Mouse (Mus musculus) embryonic stem cell, embryonic (primary cell): ENCODE measurements around the gene Arhgef12.

Source experiments
- CTCF ChIA-PET, 4 experiments: fragments of 300-600 bp in 2 of 4; fragments of 350-600 bp in 2 of 4; sonication (Branson Sonifier 250); formaldehyde crosslinking; loops; one replicate each; lab custom pipeline; 2022; ENCODE audit warnings: inconsistent platforms in 2 of 4; lab: Charles Lee
- POLR2A ChIA-PET, 4 experiments: fragments of 300-600 bp in 2 of 4; fragments of 350-600 bp in 2 of 4; sonication (Branson Sonifier 250); formaldehyde crosslinking; loops; one replicate each; lab custom pipeline; 2022; ENCODE audit warnings: antibody characterized with exemption in 4 of 4, inconsistent platforms in 1 of 4; lab: Charles Lee

Gene Arhgef12

DNA sequence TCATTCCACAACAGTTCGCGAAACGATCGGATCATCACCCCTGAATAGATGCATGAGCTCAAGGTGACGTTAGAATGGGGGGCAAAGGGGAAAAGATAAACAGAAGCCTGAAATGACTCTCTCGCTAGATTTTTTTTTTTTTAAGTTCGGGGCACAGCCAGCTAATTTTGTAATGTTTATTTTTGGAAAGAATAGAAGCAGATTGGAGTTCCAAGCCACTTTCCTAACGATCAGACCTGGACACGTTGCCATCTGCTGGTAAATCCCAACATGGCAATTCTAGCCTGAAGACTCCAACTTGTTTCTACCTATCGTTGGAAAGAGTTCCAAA, at the start of gene Arhgef12:
TSS of gene Arhgef12 (minus strand) at position 53 of the 331 bp plus-strand sequence.
- ChIA-PET POLR2A (interaction anchor here in 3 of 4 experiments (0.6 to 3.1 kb wide), 17 partner anchors 9 to 157 kb away, joined by 3 to 28 read pairs (median 4); partner anchors contain the start of gene Tmem136 (in 3 of the 3)), CTCF (interaction anchor here (0.6 to 1.9 kb wide), 8 partner anchors 21 to 157 kb away, joined by 3 to 8 read pairs (median 4); partner anchors contain the start of gene Pou2f3 (in 1 of the 4))

DNA sequence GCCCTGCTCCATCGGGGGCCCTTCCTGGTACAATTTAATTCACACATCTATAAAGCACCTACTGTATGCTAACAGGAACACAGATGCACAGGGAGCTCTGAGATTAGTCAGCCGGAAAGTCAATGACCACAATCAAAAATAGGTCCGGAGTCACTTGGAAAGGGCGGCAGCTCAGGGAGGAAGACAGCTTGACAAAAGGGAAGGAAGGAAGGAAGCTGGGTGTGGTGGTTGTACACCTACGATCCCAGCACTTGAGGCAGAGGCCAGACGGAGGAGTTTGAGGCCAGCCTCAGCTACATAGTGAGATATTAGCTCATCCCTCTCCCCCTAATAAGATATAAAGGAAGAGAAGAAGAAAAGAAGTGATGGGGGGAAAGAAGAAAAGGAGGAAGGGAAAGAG, 48.9 kb upstream of the Arhgef12 start:
- ChIA-PET POLR2A (interaction anchor here (0.5 to 2.6 kb wide), 11 partner anchors 10 to 368 kb away, joined by 3 to 8 read pairs (median 4); partner anchors contain the start of gene Pou2f3 (in 2 of the 4)), CTCF (interaction anchor here in 3 of 4 experiments (0.6 to 1.3 kb wide), 5 partner anchors 13 to 55 kb away, joined by 3 to 5 read pairs (median 3); partner anchors contain the start of gene Pou2f3 (in 3 of the 3))

DNA sequence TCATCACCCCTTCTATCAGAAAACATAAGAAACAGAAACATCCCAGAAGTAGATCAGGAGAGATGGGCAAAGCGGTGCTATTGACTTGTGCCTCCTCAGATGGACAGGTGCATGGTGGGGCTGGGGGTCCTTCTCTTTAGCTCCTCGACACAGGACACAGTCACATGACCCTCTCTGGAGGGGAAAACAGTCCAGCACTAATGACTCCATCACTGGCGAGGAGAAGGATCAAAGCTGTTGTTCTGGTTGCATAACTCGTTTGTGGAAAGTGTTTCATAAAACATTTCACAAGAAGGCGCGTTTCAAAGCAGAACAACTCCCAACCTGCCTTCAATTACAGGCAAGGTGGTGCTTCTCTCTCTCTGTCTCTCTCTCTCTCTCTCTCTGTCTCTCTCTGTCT, 44.7 kb upstream of the Arhgef12 start:
- POLR2A ChIA-PET, result interaction anchor here in 3 of 4 experiments (0.5 to 1.1 kb wide), 5 partner anchors 21 to 911 kb away, joined by 3 to 5 read pairs (median 3); partner anchors contain the start of gene Pou2f3 (in 1 of the 3)
- CTCF ChIA-PET, result interaction anchor here in 3 of 4 experiments (1.0 to 2.4 kb wide), 4 partner anchors 10 to 59 kb away, joined by 3 to 9 read pairs (median 6); partner anchors contain the start of gene Pou2f3 (in 1 of the 3)

- POLR2A ChIA-PET, result interaction anchor here in 3 of 4 experiments (0.7 to 1.1 kb wide), 4 partner anchors 20 to 59 kb away, joined by 3 to 4 read pairs (median 3); partner anchors contain the start of gene Pou2f3 (in 2 of the 3)
- CTCF ChIA-PET, result interaction anchor here in 3 of 4 experiments (0.7 to 2.4 kb wide), 6 partner anchors 9 to 246 kb away, joined by 3 to 9 read pairs (median 4); partner anchors contain the start of gene Pou2f3 (in 1 of the 3)
Measured at GRCm38 (mm10) chr9:43150957-43151356, 43.9 kb upstream of the Arhgef12 start.

- ChIA-PET CTCF (interaction anchor here in 2 of 4 experiments (0.7 to 2.4 kb wide), 5 partner anchors 8 to 246 kb away, joined by 3 to 9 read pairs (median 6); partner anchors contain the start of gene Pou2f3 (in 1 of the 2)), POLR2A (interaction anchor here in 2 of 4 experiments (0.5 to 1.7 kb wide), 3 partner anchors 58 to 60 kb away, joined by 3 to 7 read pairs (median 4); partner anchors contain the start of gene Pou2f3 (in 2 of the 2))
Measured at GRCm38 (mm10) chr9:43150075-43150474, 43.0 kb upstream of the Arhgef12 start.

GRCm38 (mm10) chr9:43149498-43149897, 42.5 kb upstream of the Arhgef12 start:
- CTCF ChIA-PET, result interaction anchor here in 3 of 4 experiments (0.5 to 2.4 kb wide), 6 partner anchors 7 to 205 kb away, joined by 4 to 27 read pairs (median 6); partner anchors contain the start of genes Pou2f3 (in 2 of the 3) and Grik4 (in 1 of the 3)
- POLR2A ChIA-PET, result interaction anchor here in 2 of 4 experiments (0.5 to 1.7 kb wide), 2 partner anchors 59 to 61 kb away, joined by 4 to 7 read pairs; partner anchors contain the start of gene Pou2f3 (in 1 of the 2)

DNA sequence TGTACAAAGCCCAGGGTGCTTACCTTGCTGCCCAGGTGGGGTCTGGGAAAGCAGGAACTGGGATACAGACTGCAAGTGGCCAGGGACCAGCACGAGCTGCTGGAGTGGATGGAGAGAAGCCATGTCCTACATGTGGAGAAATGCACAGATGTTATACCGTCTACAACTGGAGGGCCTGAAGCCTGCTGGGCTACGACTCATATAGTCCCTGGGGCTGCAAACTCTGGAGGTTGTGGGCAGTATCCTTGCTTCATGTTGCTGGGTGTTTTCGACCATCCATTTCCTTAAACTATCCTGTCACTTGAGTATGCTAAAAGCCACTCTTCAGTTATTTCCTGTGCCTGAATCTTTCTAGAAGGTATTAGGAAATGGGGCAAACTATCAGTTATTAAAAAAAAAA, 38.2 kb upstream of the Arhgef12 start:
- CTCF ChIA-PET, result interaction anchor here (0.5 to 6.0 kb wide), 21 partner anchors 9 to 786 kb away, joined by 3 to 107 read pairs (median 4); partner anchors contain the start of gene Pou2f3 (in 3 of the 4)

DNA sequence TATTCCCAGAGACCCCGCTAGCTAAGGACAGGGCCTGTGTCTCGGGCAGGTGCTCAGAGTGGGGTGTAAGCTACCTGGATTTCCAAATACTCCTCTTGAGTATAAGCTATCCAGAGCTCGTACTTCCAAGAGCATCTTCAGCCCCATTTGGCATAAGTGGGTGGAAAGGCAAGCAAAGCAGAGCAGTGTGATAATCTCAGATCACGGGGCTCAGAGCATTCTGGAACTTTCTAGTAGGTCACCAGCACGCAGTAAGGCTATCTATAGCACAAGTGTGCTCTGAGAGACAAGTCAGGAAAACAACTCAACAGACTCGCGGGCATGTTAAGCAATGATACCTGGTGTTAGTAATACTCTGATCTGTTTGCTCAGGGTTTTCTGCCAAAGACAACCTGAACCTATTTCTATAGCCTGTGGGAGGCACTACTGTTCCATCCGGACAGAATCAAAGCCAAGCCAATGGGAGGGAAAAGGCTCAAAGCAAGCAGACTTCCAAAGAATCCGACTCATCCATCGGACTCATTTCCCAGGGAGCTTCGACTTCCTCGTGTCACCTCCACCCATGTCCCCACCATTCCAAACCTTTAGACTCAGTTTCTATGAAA, 37.3 kb upstream of the Arhgef12 start:
- ChIA-PET POLR2A (interaction anchor here in 2 of 4 experiments (0.7 to 5.1 kb wide), 16 partner anchors 12 to 140 kb away, joined by 3 to 39 read pairs (median 4); partner anchors contain the start of gene Pou2f3 (in 2 of the 2)), CTCF (interaction anchor here (0.5 to 6.0 kb wide), 24 partner anchors 8 to 787 kb away, joined by 3 to 107 read pairs (median 4); partner anchors contain the start of gene Pou2f3 (in 4 of the 4))

More for the DNA sequence above, 38.2 kb upstream of the Arhgef12 start:
- POLR2A ChIA-PET, result interaction anchor here in 2 of 4 experiments (1.0 to 5.1 kb wide), 11 partner anchors 12 to 139 kb away, joined by 3 to 39 read pairs (median 4); partner anchors contain the start of gene Pou2f3 (in 2 of the 2)

- ChIA-PET CTCF (interaction anchor here (0.6 to 6.0 kb wide), 48 partner anchors 9 to 686 kb away, joined by 3 to 107 read pairs (median 4); partner anchors contain the start of gene Pou2f3 (in 4 of the 4)), POLR2A (interaction anchor here in 3 of 4 experiments (0.6 to 5.1 kb wide), 15 partner anchors 9 to 143 kb away, joined by 3 to 39 read pairs (median 4); partner anchors contain the start of gene Pou2f3 (in 3 of the 3))
Measured at GRCm38 (mm10) chr9:43141839-43142238, 34.8 kb upstream of the Arhgef12 start.

DNA sequence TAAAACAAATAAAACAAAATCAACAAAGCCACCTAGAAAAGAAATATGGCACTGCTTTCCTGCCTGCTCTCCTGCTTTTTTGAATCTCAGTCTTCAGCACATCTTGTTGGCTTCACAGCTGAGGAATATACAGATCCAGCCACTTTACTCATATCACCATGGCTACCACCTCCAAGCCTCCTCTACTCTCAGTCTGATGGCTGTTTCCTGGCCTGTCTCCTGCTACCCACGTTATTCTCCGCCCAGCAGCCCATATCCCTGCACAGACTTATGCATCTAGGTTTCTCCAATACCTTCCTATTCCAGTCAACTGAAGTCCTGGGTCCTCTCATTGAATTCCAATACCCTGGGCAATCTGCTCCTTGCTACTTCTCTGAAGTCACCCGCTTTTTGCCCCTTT, 26.5 kb upstream of the Arhgef12 start:
- CTCF ChIA-PET, result interaction anchor here in 2 of 4 experiments (1.3 to 1.4 kb wide), 1 partner anchor 88 kb away, joined by 4 to 8 read pairs; no protein-coding TSS in a partner anchor
- POLR2A ChIA-PET, result interaction anchor here in 3 of 4 experiments (0.5 to 3.9 kb wide), 8 partner anchors 8 to 652 kb away, joined by 4 to 31 read pairs (median 5); partner anchors contain the start of gene Pou2f3 (in 2 of the 3)

DNA sequence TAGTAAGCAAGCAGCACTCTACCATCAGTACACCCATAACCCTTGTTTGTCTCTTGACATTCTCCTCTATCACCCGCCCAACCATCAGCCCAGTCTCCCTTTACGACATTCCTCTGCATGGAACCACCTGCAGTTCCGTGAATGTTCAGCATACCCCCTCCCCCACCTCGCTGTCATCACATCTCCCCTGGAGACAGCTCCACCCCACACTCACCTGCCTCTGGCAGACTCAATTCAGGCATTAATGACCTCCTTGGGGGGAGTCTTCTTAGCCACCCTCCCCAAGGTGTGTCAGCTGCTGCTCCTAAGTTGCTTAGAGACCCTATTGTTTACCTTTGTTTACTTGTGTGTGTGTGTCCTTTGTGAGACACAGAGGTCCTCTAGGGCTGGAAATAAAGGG, 25.3 kb upstream of the Arhgef12 start:
- ChIA-PET POLR2A (interaction anchor here (0.6 to 4.4 kb wide), 31 partner anchors 9 to 329 kb away, joined by 3 to 31 read pairs (median 5); partner anchors contain the start of genes Pou2f3 (in 4 of the 4), Arhgef12 (in 2 of the 4) and Tmem136 (in 2 of the 4)), CTCF (interaction anchor here (0.5 to 4.3 kb wide), 16 partner anchors 8 to 1903 kb away, joined by 3 to 50 read pairs (median 4); partner anchors contain the start of genes Pou2f3 (in 2 of the 4) and Tmem136 (in 1 of the 4))

- POLR2A ChIA-PET, result interaction anchor here (0.6 to 4.4 kb wide), 30 partner anchors 9 to 329 kb away, joined by 3 to 31 read pairs (median 5); partner anchors contain the start of genes Pou2f3 (in 3 of the 4), Tmem136 (in 3 of the 4) and Arhgef12 (in 2 of the 4)
Measured at GRCm38 (mm10) chr9:43131940-43132339, 24.9 kb upstream of the Arhgef12 start.

GRCm38 (mm10) chr9:43130684-43131083, 23.6 kb upstream of the Arhgef12 start:
- ChIA-PET POLR2A (interaction anchor here in 3 of 4 experiments (0.6 to 4.4 kb wide), 23 partner anchors 9 to 197 kb away, joined by 3 to 31 read pairs (median 4); partner anchors contain the start of genes Tmem136 (in 3 of the 3), Arhgef12 (in 2 of the 3) and Pou2f3 (in 2 of the 3)), CTCF (interaction anchor here (0.6 to 4.3 kb wide), 26 partner anchors 9 to 186 kb away, joined by 3 to 50 read pairs (median 4); partner anchors contain the start of genes Pou2f3 (in 4 of the 4), Tmem136 (in 2 of the 4) and Arhgef12 (in 1 of the 4))

More at GRCm38 (mm10) chr9:43131940-43132339, 24.9 kb upstream of the Arhgef12 start:
- CTCF ChIA-PET, result interaction anchor here (0.5 to 4.3 kb wide), 22 partner anchors 8 to 1904 kb away, joined by 3 to 50 read pairs (median 5); partner anchors contain the start of genes Pou2f3 (in 2 of the 4), Arhgef12 (in 1 of the 4) and Tmem136 (in 1 of the 4)

- CTCF ChIA-PET, result interaction anchor here in 3 of 4 experiments (0.6 to 1.1 kb wide), 4 partner anchors 20 to 78 kb away, joined by 3 to 6 read pairs (median 4); partner anchors contain the start of gene Arhgef12 (in 1 of the 3)
- POLR2A ChIA-PET, result interaction anchor here (0.9 to 2.5 kb wide), 6 partner anchors 10 to 183 kb away, joined by 3 to 11 read pairs (median 4); partner anchors contain the start of genes Tmem136 (in 3 of the 4), Grik4 (in 1 of the 4) and Pou2f3 (in 1 of the 4)
Measured at GRCm38 (mm10) chr9:43127101-43127787, 20.2 kb upstream of the Arhgef12 start.

GRCm38 (mm10) chr9:43122379-43122778, 15.3 kb upstream of the Arhgef12 start:
- POLR2A ChIA-PET, result interaction anchor here in 2 of 4 experiments (0.7 to 1.8 kb wide), 6 partner anchors 8 to 90 kb away, joined by 3 to 4 read pairs (median 3); no protein-coding TSS in a partner anchor

DNA sequence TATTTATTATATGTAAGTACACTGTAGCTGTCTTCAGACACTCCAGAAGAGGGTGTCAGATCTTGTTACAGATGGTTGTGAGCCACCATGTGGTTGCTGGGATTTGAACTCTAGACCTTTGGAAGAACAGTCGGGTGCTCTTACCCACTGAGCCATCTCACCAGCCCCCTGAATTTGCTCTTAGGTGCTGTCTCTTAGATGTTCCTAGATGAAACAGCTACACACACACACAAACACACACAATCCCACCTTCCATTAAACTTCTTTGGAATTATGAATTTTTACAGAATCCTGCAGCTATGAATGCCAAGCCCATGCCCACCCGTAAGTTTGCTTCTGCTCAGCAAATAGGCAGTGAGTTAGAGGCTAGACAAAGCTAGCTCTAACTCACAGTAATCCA, 14.9 kb upstream of the Arhgef12 start:
- POLR2A ChIA-PET, result interaction anchor here in 1 of 4 experiments (0.7 to 1.8 kb wide), 4 partner anchors 9 to 90 kb away, joined by 3 to 4 read pairs (median 3); no protein-coding TSS in a partner anchor
- CTCF ChIA-PET, result interaction anchor here in 1 of 4 experiments (0.7 to 1.6 kb wide), 3 partner anchors 9 to 577 kb away, joined by 3 to 5 read pairs (median 3); partner anchors contain the start of gene Pou2f3

More at GRCm38 (mm10) chr9:43122379-43122778, 15.3 kb upstream of the Arhgef12 start:
- CTCF ChIA-PET, result interaction anchor here in 1 of 4 experiments (0.7 to 1.6 kb wide), 3 partner anchors 8 to 578 kb away, joined by 3 to 5 read pairs (median 3); partner anchors contain the start of gene Pou2f3
